Mouse (Mus musculus): ENCODE data around the gene Tomm40. TPM values are rescaled to one million over a fixed set of nuclear protein-coding genes. Genes with fewer than 3 reads are reported as not detected.

Tomm40 gene
- polyA plus RNA-seq, 1 experiment from 2014 or later = 134 TPM

GRCm38 (mm10) chr7:19741329-19742031 lies 26.2 kb upstream of the Tomm40 start:
- no peak overlapping the region for H3K4me2 ChIP-seq
- H3K27me3 ChIP-seq = no peaks in the 10 kb centered on the region
- H3K9ac ChIP-seq = no peak overlapping the region
- WGBS = 10% methylated on average over 8 of the region's 8 CpGs
- H3K4me1 ChIP-seq (replicated peaks) = peaks cover 34% of the 10 kb centered on the region
- peaks cover 46% of the 10 kb centered on the region for H3K36me3 ChIP-seq
- 0 out of 2 replicates have a peak overlapping the region, but pooled peaks have one; percentile 9 for H3K27ac ChIP-seq (replicated peaks)
- no peaks in the 10 kb centered on the region for H3K9me3 ChIP-seq
- no peak overlapping the region for H3K4me3 ChIP-seq
- ATAC-seq (ENCODE audit: low read depth) = no peak

GRCm38 (mm10) chr7:19740269-19740668 lies 25.0 kb upstream of the Tomm40 start:
- H3K27ac ChIP-seq (replicated peaks) = no peak overlapping the region
- no peak overlapping the region for H3K4me2 ChIP-seq
- ATAC-seq (ENCODE audit: low read depth) = no peak
- peaks cover 54% of the 10 kb centered on the region for H3K36me3 ChIP-seq
- peaks cover 25% of the 10 kb centered on the region for H3K4me1 ChIP-seq (replicated peaks)
- 89% methylated on average over 11 of the region's 11 CpGs for WGBS
- no peaks in the 10 kb centered on the region for H3K27me3 ChIP-seq
- no peak overlapping the region for H3K9ac ChIP-seq
- no peak overlapping the region for H3K4me3 ChIP-seq
- H3K9me3 ChIP-seq = no peaks in the 10 kb centered on the region

DNA sequence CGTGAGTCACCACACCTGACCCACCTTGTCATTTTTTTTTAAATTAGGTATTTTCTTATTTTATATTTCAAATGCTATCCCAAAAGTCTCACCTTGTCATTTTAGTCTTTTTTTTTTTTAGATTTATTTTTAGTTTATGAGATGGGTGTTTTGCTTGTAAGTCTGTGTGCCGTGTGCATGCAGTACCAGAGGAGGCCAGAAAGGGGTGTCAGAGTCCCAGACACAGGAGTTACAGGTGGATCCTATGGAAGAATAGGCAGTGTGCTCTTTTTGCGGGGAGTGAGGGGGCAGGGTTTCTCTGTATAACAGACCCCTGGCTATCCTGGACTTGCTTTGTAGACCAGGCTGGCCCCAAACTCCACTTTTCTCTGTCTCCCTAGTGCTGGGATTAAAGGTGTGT lies 23.5 kb upstream of the Tomm40 start:
- no peak for ATAC-seq (ENCODE audit: low read depth)
- Histone ChIP-seq H3K4me1 (replicated peaks) (peaks cover 15% of the 10 kb centered on the region), H3K4me3 (no peak overlapping the region), H3K27ac (replicated peaks) (no peak overlapping the region), H3K9ac (no peak overlapping the region), H3K36me3 (peaks cover 60% of the 10 kb centered on the region), H3K9me3 (no peaks in the 10 kb centered on the region), H3K27me3 (no peaks in the 10 kb centered on the region), H3K4me2 (no peak overlapping the region)
- 91% methylated on average over 3 of the region's 3 CpGs for WGBS

GRCm38 (mm10) chr7:19736389-19737057 lies 21.3 kb upstream of the Tomm40 start:
- H3K4me3 ChIP-seq = no peak overlapping the region
- H3K9me3 ChIP-seq = no peaks in the 10 kb centered on the region
- H3K27me3 ChIP-seq = no peaks in the 10 kb centered on the region
- no peak overlapping the region for H3K4me2 ChIP-seq
- H3K4me1 ChIP-seq (replicated peaks) = peaks cover 9% of the 10 kb centered on the region
- 85% methylated on average over 16 of the region's 16 CpGs for WGBS
- H3K9ac ChIP-seq = no peak overlapping the region
- H3K36me3 ChIP-seq = peaks cover 72% of the 10 kb centered on the region
- no peak for ATAC-seq (ENCODE audit: low read depth)
- no peak overlapping the region for H3K27ac ChIP-seq (replicated peaks)

DNA sequence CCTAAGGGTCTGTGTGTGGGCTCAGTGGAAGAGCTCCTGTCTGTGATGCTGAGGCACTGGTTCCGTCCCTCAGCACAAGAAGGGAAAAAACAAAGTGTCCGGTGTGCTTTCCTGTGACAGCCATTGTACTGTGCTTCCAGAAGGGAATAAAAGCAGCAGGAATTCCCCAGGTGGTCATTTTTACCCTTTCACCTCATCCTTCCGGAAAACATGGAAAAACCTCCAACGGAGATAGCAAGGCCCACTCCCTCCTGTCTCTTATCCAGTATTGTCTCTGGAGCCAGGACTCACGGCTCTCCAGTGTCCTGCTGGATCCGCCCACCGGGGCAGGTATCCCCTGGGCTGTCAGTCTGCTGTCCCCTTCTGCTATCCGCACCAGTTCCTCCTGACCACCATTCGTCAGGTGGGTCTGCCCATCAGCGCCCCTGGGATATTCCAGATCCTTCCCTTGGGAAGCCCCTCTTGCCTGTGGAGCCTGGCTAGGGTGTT lies 19.0 kb upstream of the Tomm40 start:
- H3K27me3 ChIP-seq = no peaks in the 10 kb centered on the region
- no peak overlapping the region for H3K4me3 ChIP-seq
- no peak overlapping the region for H3K9ac ChIP-seq
- no peak for ATAC-seq (ENCODE audit: low read depth)
- 86% methylated on average over 10 of the region's 10 CpGs for WGBS
- no peaks in the 10 kb centered on the region for H3K4me1 ChIP-seq (replicated peaks)
- peaks cover 85% of the 10 kb centered on the region for H3K36me3 ChIP-seq
- H3K4me2 ChIP-seq = no peak overlapping the region
- H3K27ac ChIP-seq (replicated peaks) = no peak overlapping the region
- H3K9me3 ChIP-seq = no peaks in the 10 kb centered on the region

DNA sequence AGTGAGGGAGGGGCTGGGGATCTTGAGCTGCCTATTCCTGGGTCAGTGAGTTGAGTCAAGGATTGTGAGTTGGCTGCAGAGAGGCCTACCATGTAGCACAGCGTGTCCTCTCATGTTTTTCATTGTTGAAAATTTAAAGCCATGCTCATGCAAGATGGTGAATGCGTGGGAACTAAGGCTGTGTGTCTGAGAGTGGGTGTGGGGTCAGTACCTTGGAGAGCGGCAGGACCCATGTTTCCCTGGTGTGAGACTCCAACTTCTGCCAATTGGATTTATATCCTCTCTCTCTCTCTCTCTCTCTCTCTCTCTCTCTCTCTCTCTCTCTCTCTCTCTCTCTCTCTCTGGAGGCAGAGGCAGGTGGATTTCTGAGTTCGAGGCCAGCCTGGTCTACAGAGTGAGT lies 11.3 kb upstream of the Tomm40 start:
- no peak for ATAC-seq (ENCODE audit: low read depth)
- no peak overlapping the region for H3K9ac ChIP-seq
- H3K27ac ChIP-seq (replicated peaks) = no peak overlapping the region
- H3K4me2 ChIP-seq = no peak overlapping the region
- H3K9me3 ChIP-seq = no peaks in the 10 kb centered on the region
- H3K4me1 ChIP-seq (replicated peaks) = no peaks in the 10 kb centered on the region
- 92% methylated on average over 4 of the region's 4 CpGs for WGBS
- peaks cover 96% of the 10 kb centered on the region for H3K36me3 ChIP-seq
- H3K27me3 ChIP-seq = no peaks in the 10 kb centered on the region
- no peak overlapping the region for H3K4me3 ChIP-seq

GRCm38 (mm10) chr7:19724167-19724566 lies 8.9 kb upstream of the Tomm40 start:
- Histone ChIP-seq H3K9ac (no peak overlapping the region), H3K4me1 (replicated peaks) (no peaks in the 10 kb centered on the region), H3K27me3 (no peaks in the 10 kb centered on the region), H3K4me3 (no peak overlapping the region), H3K4me2 (no peak overlapping the region), H3K27ac (replicated peaks) (no peak overlapping the region), H3K9me3 (peaks cover 12% of the 10 kb centered on the region), H3K36me3 (peaks cover 84% of the 10 kb centered on the region)
- ATAC-seq (ENCODE audit: low read depth) = no peak
- 93% methylated on average over 12 of the region's 12 CpGs for WGBS

GRCm38 (mm10) chr7:19722754-19723195 lies 7.5 kb upstream of the Tomm40 start:
- Histone ChIP-seq H3K27ac (replicated peaks) (no peak overlapping the region), H3K36me3 (peaks cover 70% of the 10 kb centered on the region), H3K4me2 (no peak overlapping the region), H3K4me3 (no peak overlapping the region), H3K27me3 (no peaks in the 10 kb centered on the region), H3K9ac (no peak overlapping the region), H3K4me1 (replicated peaks) (no peaks in the 10 kb centered on the region), H3K9me3 (peaks cover 12% of the 10 kb centered on the region)
- 92% methylated on average over 6 of the region's 6 CpGs for WGBS
- ATAC-seq (ENCODE audit: low read depth) = no peak

DNA sequence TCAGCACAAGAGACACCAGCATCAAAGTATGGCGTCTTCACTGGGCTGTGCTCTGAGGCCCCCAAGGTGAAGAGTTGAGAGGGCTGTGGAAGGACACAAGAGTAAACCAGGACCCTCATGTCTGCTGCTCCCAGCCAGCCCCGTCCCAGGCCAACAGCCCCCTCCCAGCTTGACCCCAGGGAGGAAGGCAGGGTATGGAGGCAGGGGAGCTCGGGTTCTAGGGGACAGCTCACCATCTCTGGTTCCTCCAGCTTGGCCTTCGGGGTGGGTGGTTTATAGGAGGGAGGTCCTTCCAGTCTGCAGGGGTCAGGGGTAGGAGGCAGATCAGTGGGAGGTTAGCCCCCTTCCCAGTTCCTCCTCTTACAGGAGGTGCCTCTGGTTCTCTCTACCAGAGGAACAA lies 4.0 kb upstream of the Tomm40 start:
- ATAC-seq (ENCODE audit: low read depth) = no peak
- peaks cover 41% of the 10 kb centered on the region for H3K36me3 ChIP-seq
- H3K9me3 ChIP-seq = peaks cover 12% of the 10 kb centered on the region
- 89% methylated on average over 4 of the region's 4 CpGs for WGBS
- no peak overlapping the region for H3K4me2 ChIP-seq
- no peak overlapping the region for H3K9ac ChIP-seq
- H3K27me3 ChIP-seq = no peaks in the 10 kb centered on the region
- H3K4me3 ChIP-seq = no peak overlapping the region
- peaks cover 16% of the 10 kb centered on the region for H3K4me1 ChIP-seq (replicated peaks)
- H3K27ac ChIP-seq (replicated peaks) = no peak overlapping the region

DNA sequence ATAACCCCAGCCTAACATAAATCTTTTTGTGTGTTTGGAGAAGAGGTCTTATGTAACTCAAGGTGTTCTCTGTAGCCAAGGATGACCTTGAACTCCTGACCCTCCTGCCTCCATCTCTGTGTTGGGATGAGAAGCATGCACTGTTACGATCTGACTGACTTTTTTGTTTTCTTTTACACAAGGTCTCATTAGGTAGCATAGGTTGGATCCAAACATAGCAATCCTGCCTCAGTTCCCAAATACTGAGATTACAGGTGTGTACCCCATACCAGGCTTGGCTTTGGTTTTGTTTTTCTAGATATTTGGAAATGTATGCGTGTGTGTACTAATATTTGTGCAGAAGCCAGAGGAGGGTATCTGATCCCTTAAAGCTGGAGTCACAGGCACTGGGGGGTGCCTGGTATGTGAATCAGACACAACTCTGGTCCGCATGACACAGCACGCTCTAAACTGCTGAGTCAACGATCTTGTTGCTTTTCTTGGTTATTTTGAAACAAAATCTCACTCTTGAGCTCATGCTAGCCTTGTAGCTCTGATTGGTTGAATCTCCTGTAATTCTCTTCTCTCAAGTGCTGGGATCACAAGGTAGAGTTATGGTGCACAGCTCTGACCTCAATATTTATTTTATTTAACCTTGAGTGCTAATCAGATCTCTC lies 3.2 kb upstream of the Tomm40 start:
- no peak overlapping the region for H3K27ac ChIP-seq (replicated peaks)
- 96% methylated on average over 5 of the region's 5 CpGs for WGBS
- H3K27me3 ChIP-seq = no peaks in the 10 kb centered on the region
- no peak overlapping the region for H3K4me3 ChIP-seq
- H3K9ac ChIP-seq = no peak overlapping the region
- H3K4me2 ChIP-seq = no peak overlapping the region
- peaks cover 36% of the 10 kb centered on the region for H3K36me3 ChIP-seq
- H3K4me1 ChIP-seq (replicated peaks) = peaks cover 24% of the 10 kb centered on the region
- peaks cover 12% of the 10 kb centered on the region for H3K9me3 ChIP-seq
- ATAC-seq (ENCODE audit: low read depth) = no peak

DNA sequence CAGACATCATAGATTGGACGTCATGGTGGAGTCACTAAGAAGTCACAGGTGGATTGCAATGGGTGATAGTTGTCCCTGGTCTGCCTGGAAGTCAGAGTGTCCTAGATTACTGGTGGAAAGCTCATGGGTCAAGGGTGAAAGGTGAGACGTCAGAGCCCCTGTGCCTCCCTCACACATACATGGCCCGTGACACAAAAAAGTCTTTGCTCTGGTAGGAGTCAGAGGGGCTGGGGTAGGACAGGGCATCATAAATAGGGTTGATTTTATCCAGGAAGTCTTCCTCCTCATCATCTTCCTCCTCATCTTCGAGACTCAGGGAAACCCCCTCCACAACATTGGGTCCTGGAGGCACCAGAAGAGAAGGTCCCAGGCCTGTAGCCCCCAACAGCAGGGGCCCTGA lies 2.1 kb upstream of the Tomm40 start:
- peaks cover 33% of the 10 kb centered on the region for H3K36me3 ChIP-seq
- H3K4me3 ChIP-seq = no peak overlapping the region
- no peak overlapping the region for H3K4me2 ChIP-seq
- WGBS = 88% methylated on average over 4 of the region's 4 CpGs
- peaks cover 24% of the 10 kb centered on the region for H3K4me1 ChIP-seq (replicated peaks)
- H3K9ac ChIP-seq = no peak overlapping the region
- peaks cover 12% of the 10 kb centered on the region for H3K9me3 ChIP-seq
- no peak overlapping the region; the same call in 1 of the 2 replicates for H3K27ac ChIP-seq (replicated peaks)
- ATAC-seq (ENCODE audit: low read depth) = no peak
- no peaks in the 10 kb centered on the region for H3K27me3 ChIP-seq

- H3K27ac ChIP-seq (replicated peaks) = peak overlapping the region; percentile 82
- H3K9me3 ChIP-seq = peaks cover 12% of the 10 kb centered on the region
- peak overlapping the region; percentile 55 for H3K4me2 ChIP-seq
- ATAC-seq (ENCODE audit: low read depth) = no peak
- H3K9ac ChIP-seq = peak overlapping the region; percentile 60
- 0 out of 2 replicates have a peak overlapping the region, but pooled peaks have one; percentile 31 for H3K4me3 ChIP-seq
- no peaks in the 10 kb centered on the region for H3K27me3 ChIP-seq
- H3K4me1 ChIP-seq (replicated peaks) = peaks cover 24% of the 10 kb centered on the region
- peaks cover 35% of the 10 kb centered on the region for H3K36me3 ChIP-seq
- WGBS = 95% methylated on average over 2 of the region's 2 CpGs
Observed at GRCm38 (mm10) chr7:19716822-19717221, 1.6 kb upstream of the Tomm40 start.

Measured in neural tube, embryonic 13.5 days (tissue).